Mouse (Mus musculus) frontal cortex, postnatal 10 days (tissue): Measurements from ENCODE around the gene Slc22a14.

Experiments
- DNase-seq, 2 experiments: peaks; one replicate each; pipeline ENCODE4 v3.0.0; 2022; ENCODE audit warnings: low spot score in 2 of 2, mixed read lengths in 1 of 2

Gene Slc22a14

DNA sequence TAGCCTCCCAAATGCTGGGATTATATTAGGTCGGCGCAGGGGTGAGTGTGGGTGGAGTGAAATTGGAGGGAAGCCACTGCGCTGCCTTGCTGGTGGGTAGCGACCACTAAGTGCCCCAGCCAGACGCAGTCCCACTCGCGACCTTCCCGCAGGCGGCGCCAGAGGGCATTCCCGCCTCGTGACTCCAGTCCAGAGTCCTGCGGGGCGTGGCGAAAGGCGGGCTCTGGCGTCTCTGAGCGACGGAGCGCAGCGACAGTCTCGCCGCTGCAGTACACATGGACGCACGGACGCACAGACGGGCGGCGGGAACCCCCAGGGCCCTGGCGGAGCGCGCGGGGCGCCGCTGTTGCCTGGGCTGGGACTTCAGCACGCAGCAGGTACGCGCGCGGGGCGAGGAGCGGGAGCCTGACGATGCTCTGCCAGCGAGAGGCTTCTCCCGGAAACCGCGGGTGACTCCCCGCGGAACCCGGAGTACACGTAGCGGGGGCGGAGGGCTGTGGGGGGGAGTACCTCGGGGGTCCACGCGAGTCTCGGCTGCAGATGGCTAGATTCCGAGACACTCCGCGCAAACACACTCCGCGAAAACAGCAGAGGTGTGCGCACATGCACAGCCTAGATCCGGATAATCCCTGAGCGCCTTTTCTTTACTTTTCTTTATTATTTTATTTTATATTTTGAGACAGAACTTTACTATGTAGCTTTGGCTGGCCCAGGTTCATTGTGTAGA, 7.9 kb downstream of the Slc22a14 start, which contains the start of gene Xylb:
Gene Xylb, plus strand, starts transcription at position 51 of the 727 bp plus-strand sequence.
- DNase-seq = peak; percentile 74 to 86

DNA sequence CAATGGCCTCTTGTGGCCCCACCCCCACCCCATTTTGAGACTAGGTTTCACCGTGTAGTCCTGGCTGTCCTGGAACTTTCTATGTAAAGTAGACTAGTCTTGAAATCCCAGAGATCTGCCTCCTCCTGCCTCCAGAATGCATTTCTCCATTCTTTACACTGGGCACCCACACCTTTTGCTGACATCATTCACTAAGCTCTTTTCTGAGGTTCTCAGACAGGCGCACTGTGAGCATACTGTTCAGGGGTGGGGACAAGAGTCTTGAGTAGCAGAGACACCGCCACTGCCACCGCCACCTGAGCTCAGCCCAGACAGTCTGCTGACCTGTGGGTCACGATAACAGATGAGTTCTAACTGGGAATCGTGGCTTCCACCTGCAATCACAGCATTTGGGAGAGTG, 9.4 kb downstream of the Slc22a14 start:
- no peak for DNase-seq

- DNase-seq = no peak
Measured at GRCm38 (mm10) chr9:119353926-119354325, 11.4 kb downstream of the Slc22a14 start.

DNA sequence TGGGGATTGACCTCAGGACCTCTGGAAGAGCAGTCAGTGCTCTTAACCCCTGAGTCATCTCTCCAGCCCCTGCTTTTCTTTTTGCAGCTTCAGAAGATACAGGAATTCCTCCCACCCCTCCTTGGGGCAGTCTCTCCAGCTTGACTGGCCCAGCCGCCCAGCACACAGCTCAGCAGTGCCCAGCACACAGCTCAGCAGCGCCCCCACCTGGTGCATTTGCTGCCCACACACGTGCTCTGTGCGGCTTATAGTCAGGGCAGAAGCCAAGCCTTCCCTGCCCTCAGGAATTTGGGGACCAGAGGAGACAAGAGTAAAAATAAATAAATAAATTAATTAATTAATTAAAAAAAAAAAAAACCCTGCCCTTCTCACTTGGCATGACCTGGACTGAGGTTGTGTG, 13.3 kb downstream of the Slc22a14 start:
- peak; percentile 61 to 67 for DNase-seq

DNA sequence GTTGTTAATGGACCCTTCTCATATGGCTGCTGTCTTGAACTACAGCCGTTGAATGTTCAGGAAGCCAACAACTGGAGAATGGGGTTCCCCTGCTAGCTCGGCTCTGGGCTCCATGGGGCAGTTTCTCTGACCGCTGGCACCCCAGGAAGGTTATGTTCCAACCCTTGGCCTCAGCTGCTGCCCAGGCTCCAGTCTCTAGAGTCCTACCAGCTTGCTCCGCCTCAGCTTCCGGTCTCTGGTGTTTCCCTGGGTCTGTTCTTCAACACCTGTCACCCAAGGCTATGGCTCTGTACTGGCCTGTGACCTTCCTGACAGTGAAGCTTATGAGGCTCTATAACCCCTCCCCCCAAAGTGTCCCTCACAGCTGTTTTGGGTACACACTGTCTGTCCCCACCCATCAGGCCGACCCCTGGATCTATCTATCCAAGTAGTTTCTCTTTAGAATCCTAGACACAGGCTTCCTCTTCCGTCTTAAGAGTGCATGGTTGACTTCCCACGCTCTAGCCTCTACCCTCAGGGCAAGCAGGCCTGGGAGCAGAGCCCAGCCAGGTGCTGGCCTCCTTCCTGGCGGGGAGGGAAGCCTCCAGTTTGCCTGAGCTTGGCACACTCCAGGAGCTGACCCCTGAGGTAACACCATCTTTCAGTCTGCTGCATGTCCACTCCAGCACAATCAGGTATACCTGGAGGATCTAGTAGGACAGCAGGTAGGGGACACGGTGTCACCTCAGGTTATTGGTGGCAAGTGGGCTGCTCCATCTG, 14.2 kb downstream of the Slc22a14 start:
- no peak for DNase-seq

DNA sequence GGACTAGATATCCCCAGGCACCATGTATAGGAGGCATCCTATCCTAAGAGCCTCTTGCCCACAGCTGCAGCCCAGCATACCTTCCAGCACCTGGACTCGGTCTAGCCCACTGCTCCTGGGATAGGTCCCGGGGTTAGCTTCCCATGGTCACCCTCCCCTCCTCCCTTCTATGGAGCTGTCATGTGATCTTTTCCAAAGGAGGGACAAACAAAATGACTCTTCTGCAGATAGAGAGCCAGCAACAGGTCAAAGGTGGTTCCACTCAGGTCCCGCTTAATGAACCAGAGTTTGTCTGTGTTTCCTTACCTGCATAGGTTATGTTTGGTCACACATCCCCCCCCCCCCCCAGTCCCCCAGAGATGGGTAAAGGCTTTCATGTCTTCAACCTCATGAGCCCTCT, 14.8 kb downstream of the Slc22a14 start:
- DNase-seq = no peak

DNA sequence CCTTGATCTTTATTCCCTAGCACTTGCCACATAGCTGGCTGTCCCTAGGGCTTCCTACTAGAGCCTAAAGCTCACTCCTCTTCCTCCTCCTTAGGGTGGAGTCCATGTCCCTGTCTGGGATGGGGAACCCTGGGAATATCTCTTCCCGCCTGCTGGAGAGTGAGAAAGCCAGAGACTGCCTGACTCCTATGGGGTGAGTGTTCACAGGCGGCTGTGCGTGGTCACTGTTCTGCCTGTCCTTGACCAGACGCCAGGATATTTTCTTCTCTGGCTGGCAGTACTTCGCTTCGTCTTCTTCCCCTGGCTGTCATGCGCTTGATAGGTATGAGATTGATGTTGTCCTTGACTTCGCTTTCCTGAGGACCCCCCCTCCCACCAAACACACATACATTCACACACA, 19.0 kb downstream of the Slc22a14 start:
- no peak for DNase-seq

- no peak for DNase-seq
Measured at GRCm38 (mm10) chr9:119342728-119343127, 22.6 kb downstream of the Slc22a14 start.

DNA sequence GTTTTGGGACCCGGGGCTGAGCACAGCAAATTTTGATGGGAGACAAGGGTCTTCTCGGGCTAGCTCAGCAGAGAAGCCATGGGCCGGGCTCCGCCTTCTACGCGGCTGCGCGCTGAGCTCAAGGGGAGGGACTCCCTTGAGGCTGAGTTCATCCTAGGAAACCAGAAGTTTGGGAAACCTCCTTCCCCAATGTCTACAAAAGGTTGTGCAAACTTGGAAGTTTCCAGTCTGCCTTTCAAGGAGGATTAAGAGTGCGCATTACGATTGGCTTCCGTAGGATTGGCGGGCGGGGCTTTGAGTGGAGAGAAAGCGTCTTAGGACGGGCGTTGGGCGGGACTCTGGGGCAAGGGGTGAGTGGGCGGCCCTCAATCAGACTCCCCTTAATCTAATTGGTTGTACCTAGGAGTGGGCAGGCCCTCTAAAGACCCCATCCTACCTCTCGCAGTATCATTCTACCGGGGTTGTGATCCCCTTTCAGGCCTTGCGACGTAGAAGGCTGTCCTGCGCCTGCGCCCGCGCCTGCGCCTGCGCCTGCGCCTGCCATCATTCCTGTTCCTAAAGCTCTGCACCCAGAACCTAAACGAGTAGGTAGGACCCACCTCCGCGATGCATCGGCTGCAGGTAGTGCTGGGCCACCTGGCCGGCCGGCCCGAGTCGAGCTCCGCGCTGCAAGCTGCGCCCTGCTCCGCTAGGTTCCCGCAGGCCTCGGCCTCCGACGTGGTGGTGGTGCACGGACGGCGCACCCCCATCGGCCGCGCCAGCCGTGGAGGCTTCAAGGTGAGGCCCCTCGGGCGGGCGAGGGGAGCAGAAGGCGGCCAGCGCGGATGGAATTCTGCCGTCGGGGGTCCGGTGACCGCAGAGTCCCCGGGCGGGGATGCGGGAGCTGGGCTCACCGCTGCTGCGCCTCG, 24.2 kb downstream of the Slc22a14 start, which contains the start of gene Myd88:
Gene Myd88, minus strand, starts transcription at position 503 of the 908 bp plus-strand sequence.
- peak; percentile 95 to 96 for DNase-seq

- DNase-seq = no peak
Measured at GRCm38 (mm10) chr9:119340212-119340580, 25.2 kb downstream of the Slc22a14 start.

- DNase-seq = peak; percentile 57 to 64
Measured at GRCm38 (mm10) chr9:119339558-119340211, 25.7 kb downstream of the Slc22a14 start, which contains the start of gene Acaa1a. TSS of gene Acaa1a (plus strand) at chr9:119339676.

DNA sequence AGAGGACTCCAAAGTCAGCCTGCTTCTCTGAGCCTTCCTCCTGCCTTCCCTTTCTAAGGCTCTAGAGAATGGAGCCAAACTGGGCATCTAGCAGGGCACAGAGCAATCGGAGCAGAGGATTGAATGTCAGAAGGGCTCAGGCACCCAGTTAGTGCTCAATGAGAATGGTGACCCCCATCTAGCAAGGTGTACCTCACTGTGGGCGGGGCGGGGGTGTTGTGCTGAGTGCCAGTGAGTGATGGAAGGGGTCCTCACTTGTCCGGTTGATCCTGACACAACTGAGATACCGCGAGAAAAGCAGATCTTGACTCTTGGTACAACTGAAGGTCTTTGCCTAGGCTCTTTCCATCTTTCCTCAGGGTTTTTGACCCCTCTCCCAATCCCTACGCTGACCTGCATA, 26.2 kb downstream of the Slc22a14 start:
- DNase-seq = no peak

- DNase-seq = no peak
Measured at GRCm38 (mm10) chr9:119338350-119338749, 27.0 kb downstream of the Slc22a14 start.

DNA sequence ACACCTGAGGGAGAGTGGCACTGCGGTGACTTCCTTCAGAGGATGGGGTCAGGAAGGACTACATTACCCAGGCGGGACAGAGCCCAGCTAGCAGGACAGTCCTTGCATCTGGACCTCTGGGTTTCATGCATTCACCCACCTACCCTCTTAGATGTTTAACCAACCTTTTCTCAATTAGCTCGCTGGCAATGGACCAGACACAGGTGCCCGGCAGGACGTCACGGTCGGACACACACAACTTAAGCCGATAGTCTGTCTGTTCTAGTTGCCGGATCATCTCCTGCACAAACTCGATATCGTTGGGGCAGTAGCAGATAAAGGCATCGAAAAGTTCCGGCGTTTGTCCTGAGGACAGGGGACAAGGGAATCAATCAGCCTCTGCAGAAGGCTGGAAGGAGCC, 27.5 kb downstream of the Slc22a14 start:
- DNase-seq = no peak

DNA sequence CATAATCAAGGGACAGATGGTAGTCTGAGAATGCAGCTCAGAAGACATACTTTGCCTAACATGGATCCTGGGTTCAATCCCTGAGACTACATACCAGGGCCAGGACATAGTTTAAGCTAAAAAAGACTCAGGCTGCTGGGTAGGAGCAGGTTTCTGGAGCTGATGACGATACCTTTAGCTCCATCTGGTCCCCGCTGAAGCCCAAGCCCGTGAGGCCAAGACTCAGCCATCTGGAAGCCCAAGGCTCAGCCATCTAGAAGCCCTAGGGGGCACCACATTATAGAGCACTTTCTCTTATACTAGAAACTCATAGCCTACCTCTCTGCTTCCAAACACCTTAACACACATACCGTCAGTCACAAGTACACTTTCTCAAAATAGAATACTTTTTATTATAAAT, 29.8 kb downstream of the Slc22a14 start:
- DNase-seq = no peak

- no peak for DNase-seq
Measured at GRCm38 (mm10) chr9:119334834-119335233, 30.5 kb downstream of the Slc22a14 start.

GRCm38 (mm10) chr9:119334324-119334723, 31.0 kb downstream of the Slc22a14 start:
- no peak for DNase-seq

- DNase-seq = no peak
Measured at GRCm38 (mm10) chr9:119330186-119330963, 35.0 kb downstream of the Slc22a14 start.

- no peak for DNase-seq
Measured at GRCm38 (mm10) chr9:119328488-119328887, 36.9 kb downstream of the Slc22a14 start.

DNA sequence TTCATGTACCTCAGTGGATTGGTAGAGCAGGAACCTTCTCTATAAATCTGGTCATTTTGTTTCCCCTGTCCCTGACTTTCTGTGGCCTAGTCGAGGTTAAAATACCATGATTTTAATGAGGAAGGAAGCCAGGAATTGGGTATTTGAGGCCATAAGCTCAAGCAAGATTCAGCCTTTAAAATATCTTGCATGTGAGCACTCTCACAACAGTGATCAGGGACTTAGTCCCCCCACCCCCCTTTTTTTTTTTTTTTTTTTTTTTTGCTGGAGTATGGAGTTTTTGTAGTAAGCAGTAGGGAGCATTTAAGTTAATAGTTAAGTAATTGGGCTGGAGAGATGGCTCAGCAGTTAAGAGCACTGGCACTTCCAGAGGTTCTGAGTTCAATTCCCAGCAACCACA, 41.2 kb downstream of the Slc22a14 start:
- DNase-seq = no peak

- no peak for DNase-seq
Measured at GRCm38 (mm10) chr9:119323260-119323645, 42.1 kb downstream of the Slc22a14 start.
